Mouse (Mus musculus) thymus, postnatal 36 days (tissue): ENCODE measurements at regions not wholly inside any gene's neighbourhood (a gene's known extent, or its start where the extent isn't known, plus 50 kb on each side); places are given as distances from the start of the nearest gene placed in this dataset.
A peak's percentile ranks its signal among the peaks of the same experiment; 100 is the strongest.

ENCODE experiments used
- DNase-seq, 2 experiments: peaks; one replicate each; pipeline ENCODE4 v3.0.0; 2022; ENCODE audit warnings: mixed read lengths in 2 of 2

- no peak for DNase-seq
Measured at GRCm38 (mm10) chr11:33061570-33061969, 85.6 kb downstream of the Fgf18 start.

- DNase-seq: no peak
Measured at GRCm38 (mm10) chr11:33060352-33060751, 86.8 kb downstream of the Fgf18 start.

DNA sequence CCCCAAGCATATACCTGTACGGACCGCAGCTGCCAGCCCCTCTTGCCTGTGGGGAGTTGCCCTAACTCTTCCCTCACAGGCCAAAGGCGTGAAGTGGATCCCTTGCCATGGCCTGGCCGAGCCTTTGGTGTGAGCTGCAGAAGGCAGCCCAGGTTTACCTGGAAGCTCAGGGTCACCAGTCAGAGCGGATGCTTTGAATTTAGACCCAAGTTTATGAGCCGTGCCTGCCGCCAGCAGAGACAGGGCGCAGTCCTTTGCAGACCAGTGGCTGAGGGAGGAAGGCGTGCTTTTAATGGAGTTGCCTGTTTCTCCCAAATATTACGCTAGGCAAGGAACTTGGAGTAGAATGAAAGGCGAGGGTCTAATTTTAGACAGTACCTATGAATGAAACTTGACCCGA, 97.0 kb downstream of the Fgf18 start:
- DNase-seq: no peak

- no peak for DNase-seq
Measured at GRCm38 (mm10) chr11:33039854-33040792, 107.1 kb downstream of the Fgf18 start.

GRCm38 (mm10) chr11:33036367-33036766, 110.8 kb downstream of the Fgf18 start:
- no peak for DNase-seq

DNA sequence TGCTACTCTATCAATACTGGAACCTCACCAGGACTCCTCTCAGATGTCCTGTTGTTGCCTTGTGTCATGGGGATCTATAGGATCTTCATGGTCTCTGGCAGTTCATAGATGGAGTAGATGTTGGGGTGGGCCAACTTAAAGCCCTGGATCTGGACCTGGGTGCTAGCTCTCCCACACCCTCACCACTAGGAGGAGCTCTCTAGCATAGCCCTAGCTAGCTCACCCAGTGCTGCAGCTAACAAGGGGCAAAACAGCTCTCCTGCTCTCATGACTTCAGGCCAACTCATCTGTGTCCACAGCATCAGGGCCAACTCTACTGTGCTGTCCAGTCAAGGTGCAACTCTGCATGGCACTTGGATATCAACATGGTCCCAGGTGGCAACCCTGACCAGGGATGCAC, 118.3 kb downstream of the Fgf18 start:
- DNase-seq: peak; percentile 8

DNA sequence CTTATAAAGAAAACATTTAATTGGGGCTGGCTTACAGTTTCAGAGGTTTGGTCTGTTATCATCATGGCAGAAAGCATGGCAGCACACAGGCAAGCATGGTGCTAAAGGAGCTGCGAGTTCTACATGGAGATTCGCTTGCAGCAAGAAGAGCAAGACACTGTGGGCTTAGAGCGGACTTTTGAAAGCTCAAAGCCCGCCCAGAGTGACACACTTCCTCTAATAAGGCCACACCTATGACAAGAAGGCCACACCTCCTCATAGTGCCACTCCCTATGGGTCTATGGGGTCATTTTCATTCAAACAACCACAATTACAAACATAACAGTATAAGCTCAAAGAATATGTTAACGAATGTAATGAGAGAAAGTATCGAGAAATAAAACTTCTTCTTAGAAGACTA, 120.1 kb downstream of the Fgf18 start:
- DNase-seq: no peak

DNA sequence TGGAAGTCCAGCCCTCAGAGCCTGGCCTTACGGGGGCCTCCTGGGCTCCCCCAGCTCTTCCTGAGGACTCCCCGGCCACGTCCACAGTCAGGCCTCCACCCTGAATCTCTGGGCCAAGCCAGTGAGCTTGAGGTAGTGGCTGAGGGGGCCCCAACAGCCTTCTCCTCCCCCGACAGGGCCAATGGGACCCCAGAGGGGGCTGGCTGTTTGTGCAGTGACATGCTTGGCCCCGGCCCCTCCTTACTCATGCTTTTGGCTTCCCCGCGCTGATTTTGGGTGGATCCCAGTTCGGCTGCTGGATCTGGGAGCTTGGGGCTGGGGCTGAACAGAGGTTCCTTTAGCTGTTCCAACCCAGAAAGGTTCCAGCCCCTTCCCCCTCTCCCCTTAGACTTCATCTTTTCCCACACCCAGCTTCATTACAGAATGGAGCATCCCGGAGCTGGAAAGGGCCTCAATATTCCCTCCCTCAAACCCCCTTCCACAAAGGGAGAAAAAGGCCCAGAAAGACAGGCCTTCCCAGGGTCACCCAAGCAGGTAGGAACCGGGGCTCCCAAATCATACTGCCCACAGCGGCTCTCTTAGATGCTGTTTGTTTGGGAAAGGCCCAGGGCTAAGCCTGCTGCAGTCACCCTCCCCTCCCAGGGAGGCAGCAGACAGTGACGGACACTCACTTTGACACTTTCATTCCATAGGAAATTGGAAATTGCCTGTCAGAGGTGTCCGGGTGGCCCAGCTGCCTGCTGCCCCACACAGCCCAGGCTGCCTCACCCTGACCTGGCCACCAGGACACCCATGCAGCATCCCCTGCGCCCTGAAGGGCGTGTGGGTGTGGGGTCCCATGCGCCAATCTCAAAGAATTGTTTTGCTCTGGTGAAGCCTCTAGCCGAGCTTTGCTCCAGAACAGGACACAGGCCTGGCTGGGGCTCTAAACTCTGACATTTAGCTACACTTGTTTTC, 133.7 kb downstream of the Fgf18 start:
- no peak for DNase-seq

GRCm38 (mm10) chr11:33012384-33013160, 134.6 kb downstream of the Fgf18 start:
- DNase-seq: no peak

- DNase-seq: no peak
Measured at GRCm38 (mm10) chr11:33008611-33009010, 138.6 kb downstream of the Fgf18 start.

DNA sequence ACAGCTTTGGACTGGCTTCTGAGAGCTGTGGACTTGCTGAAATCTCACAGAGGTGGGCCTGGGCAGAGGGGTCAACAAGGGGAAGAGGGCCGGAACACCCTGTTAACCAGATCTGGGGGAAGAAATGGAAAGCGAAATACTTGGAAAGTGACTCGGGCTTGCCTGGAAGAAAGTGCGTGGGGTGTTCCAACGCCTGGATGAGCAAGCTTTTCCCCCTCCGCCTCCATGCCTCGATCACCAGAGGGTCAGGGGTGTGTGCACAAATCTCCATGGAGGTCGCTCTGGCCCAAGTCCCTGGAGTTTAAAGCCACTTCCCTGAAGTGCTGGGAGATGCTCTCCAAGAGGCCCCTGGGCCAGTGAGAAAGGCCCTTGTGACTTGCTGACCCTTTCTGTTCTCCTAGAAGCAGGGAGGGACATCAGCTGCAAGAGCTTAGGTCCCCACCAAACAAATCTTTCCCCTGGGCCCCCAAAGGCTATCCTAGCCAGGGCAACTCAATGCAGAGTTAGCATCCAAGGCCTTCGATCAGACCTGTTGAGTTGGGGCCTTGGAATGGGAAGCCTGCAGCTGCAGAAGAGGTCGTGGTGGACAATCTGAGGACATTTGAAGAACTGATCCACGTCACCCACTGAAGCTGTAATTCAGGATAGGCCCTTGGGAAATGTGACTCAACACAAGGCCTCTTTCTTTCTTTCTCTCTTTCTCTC, 139.2 kb downstream of the Fgf18 start:
- no peak for DNase-seq

DNA sequence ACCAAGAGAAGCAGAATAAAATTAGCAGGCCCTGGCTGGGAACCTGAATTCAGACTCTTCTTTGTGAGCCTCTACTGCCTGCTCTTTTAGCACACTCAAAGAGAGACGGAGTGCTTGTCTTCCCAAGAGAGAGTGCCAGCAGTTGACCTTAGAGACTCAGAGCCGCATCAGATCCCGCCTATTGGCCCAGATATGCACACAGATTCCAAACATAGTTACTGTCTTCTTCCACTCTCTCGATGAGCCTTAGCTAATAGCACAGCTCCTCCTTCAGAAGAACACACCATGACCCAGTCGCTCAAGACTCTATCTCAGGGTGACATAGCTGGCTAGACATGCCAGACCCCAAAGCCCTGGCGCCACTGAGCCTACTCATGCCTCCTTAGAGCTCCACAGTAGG, 139.8 kb downstream of the Fgf18 start:
- DNase-seq: no peak

GRCm38 (mm10) chr11:33005183-33005582, 142.0 kb downstream of the Fgf18 start:
- DNase-seq: no peak

DNA sequence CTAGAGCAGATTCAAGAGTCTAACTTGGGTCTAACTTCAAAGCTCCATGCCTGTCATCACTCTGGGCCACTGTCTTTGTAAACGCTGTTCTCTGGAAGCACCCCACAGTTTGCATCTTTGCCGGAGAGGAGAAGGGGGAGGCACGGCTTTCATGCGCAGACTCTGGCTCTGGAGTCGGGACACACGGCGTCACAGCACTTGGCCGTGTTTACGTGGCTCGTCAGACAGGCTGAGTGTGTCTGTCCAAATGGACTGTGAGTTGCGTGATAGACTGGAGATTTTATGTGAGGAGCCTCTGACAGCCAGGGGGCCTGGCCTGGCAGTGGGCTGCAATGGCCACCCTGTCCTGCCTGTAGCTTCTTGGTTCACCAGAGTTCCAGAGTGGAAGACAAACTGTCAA, 142.6 kb downstream of the Fgf18 start:
- DNase-seq: no peak

- DNase-seq: no peak
Measured at GRCm38 (mm10) chr11:32999684-33000255, 147.4 kb downstream of the Fgf18 start.

- DNase-seq: no peak
Measured at GRCm38 (mm10) chr11:32998687-32999605, 148.3 kb downstream of the Fgf18 start.

GRCm38 (mm10) chr11:32994391-32994790, 152.8 kb downstream of the Fgf18 start:
- no peak for DNase-seq

GRCm38 (mm10) chr11:32993439-32993838, 153.8 kb downstream of the Fgf18 start:
- no peak for DNase-seq

DNA sequence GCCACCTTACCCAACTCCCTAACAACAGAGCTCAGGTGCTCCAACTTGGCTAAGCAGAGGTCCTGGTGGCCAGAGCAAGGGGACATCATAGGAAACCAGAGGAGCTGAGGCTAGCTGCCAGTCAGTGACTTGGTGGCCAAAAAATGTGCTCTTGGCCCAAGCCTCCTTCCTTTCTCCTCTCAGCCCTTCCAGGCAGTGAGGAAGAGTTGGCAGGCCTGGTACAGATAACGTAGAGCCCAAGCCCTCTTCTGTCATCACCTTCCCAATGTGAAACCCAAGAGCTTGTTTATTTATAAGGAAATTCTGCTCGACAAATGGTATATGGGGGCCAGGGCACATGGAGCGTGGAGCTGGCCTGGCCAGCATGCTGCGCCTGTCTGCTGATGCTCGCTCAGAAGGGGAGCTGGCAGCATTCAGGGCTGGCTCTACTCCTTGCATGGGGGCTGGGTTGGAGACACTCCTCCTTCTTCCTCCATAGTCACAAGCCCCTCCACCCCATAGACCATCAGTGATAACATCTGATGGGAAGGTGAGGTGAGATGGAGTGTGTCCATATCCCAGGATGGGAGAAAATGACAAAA, 156.1 kb downstream of the Fgf18 start:
- no peak for DNase-seq

DNA sequence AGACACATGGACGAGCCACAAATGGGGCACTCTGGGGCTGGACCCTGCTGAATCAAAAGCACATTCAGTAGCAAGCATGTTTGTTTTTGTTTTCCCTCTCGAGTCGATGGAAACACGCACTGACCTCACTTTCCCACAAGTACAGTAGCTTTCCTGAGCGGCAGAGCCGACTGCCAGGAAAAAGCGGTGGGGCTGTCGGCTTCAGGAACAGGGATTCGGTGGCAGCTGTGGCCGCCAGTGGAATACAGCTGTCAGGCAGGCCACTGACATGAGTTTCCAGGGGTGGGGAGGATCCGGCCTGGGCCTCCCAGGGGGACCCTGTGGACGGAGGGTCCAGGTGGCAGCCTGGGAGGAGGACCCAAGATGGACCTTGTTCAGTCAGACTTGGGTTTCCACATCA, 157.0 kb downstream of the Fgf18 start:
- DNase-seq: no peak
